Mouse (Mus musculus): ENCODE measurements around the gene Vasp. TPM values are rescaled to one million over a fixed set of nuclear protein-coding genes. Genes with fewer than 3 reads are reported as not detected.
A peak's percentile ranks its signal among the peaks of the same experiment; 100 is the strongest.

Gene Vasp
- polyA plus RNA-seq, 1 experiment = 66.4 TPM

DNA sequence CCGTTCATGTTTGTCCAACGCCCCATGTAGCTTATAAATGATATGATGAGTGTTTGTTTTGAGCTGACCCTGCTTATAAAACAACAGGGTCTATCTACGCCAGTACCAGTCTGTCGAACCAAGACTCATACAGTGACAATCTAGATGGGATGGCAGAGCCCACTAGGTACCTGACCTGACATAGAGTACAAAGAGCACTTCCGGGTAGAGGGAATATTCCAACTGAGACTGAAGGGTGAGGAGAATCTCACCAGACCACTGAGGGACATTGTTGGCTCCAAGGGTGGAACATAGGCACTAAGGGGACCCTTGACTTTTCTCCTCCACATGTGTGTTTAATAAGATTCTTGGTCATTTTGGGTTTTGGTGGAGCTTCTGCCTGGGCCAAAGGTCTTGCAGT, 42.2 kb downstream of the Vasp start:
- no peak for DNase-seq (ENCODE audit: low read depth)
- no peak for TF ChIP-seq CTCF (IDR thresholded peaks at IDR 0.05; ENCODE audit: borderline replicate concordance, extremely low read depth, insufficient read depth, insufficient read length)
- no peak for TF ChIP-seq POLR2A (IDR thresholded peaks at IDR 0.05; ENCODE audit: borderline replicate concordance, extremely low read depth, insufficient read depth, insufficient read length, poor library complexity, severe bottlenecking)

DNA sequence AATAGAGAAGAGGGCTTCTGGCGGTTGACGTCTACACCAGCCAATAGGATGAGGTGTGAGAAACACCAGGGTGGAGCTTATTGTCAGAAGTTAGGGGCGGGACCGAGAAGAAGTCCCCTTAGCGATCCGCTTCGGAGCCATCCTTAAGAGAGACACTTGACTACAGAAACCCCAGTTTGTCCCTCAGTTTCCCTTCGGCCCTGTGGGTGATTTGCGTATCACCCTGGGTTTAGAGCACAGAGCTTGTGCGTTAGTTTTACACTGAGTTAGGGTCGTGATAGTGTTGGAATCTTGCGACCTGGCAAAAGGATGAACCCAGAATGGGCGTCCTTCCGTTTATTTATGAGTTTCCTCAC, 42.8 kb downstream of the Vasp start:
- DNase-seq (ENCODE audit: low read depth) = no peak
- TF ChIP-seq POLR2A (IDR thresholded peaks at IDR 0.05; ENCODE audit: borderline replicate concordance, extremely low read depth, insufficient read depth, insufficient read length, poor library complexity, severe bottlenecking) = no peak
- TF ChIP-seq CTCF (IDR thresholded peaks at IDR 0.05; ENCODE audit: borderline replicate concordance, extremely low read depth, insufficient read depth, insufficient read length) = no peak

DNA sequence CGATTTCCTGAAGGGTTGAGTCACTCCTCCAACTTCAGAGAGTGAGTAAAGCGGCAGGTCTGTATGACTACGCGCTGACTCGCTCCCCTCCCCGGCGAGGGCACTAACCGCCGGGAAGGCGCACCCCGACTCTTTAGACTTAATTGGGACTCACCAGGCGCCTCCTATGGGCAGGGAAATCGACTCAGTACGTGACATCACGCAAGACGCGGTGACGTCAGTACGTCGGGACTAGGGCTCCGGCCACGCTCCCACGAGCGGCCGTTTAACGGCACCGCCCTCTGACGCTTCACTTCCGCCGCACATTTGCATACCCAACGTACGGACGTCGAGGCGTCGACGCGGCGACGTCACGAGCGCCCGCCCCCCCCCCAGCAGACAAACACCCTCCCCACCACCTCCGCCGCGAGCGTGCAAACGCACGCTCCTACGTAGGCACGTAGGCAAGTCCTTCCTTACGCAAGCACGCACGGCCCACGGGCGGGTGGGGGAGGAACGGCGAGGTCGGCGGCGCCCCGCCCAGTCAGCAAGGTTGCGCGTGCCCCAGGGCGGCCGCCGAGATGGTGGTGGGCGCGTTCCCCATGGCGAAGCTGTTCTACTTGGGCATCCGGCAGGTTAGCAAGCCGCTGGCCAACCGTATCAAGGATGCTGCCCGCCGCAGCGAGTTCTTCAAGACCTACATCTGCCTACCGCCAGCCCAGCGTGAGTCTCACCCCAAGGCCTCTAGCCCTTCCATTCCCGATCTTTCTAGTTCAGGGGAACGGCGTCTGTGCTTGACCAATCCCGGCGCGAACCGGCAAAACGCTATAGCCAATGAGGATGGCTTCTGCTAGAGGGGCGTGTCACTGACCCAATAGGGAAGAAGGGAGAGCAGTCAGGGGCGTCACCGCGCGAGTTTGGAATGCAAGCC, 43.5 kb downstream of the Vasp start, which contains the start of gene Opa3:
Gene Opa3 (plus strand): TSS at position 452 of the 910 bp plus-strand sequence.
- DNase-seq (ENCODE audit: low read depth) = peak; percentile 100
- peak; percentile 78; the same call in 1 of the 2 replicates for TF ChIP-seq POLR2A (IDR thresholded peaks at IDR 0.05; ENCODE audit: borderline replicate concordance, extremely low read depth, insufficient read depth, insufficient read length, poor library complexity, severe bottlenecking)
- peak; percentile 55 for TF ChIP-seq CTCF (IDR thresholded peaks at IDR 0.05; ENCODE audit: borderline replicate concordance, extremely low read depth, insufficient read depth, insufficient read length)

DNA sequence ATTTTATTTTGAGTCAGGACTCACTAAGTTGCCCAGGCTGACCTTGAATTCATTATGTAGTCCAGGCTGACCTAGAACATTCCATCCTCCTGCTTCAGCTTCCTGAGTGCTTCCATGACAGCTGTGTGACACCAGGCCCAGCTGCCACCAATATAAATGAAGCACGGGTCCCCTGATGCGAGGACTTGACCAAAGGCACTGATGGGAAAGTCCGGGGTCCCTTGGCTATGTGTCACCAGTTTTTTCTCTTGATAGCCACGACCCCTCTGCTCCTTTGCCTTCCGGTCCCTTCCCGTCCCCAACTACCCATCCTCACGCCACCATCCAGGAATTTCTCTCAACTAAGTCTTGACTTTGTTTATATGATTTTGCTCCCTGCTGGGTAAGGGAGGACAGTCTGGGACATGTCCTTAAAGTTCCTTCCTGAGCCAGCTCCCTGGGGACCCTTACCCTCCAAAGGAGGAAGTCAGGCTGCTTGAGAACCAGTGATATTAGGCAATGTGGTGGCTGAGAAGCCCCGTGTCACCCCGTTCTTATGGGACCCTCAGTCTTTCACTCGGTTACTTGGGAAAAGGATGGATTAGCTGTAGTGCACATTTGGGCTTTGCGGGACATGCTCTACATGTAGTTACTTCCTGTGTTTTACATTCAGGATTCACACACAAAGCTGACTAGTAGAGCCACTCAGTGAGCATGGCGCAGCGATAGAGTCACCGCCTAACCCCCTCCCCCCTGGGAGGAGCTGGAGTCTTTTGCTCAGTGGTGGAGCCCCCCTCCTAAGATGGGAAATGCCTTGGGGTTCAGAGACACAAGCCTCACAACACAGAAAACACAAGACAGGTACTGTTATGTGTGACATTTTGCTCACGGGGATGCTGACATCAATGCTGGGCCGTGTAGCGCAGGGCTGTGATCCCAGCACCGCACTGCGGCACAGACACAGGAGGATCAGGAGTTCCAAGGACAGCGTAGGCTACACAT, 44.5 kb downstream of the Vasp start:
- TF ChIP-seq POLR2A (IDR thresholded peaks at IDR 0.05; ENCODE audit: borderline replicate concordance, extremely low read depth, insufficient read depth, insufficient read length, poor library complexity, severe bottlenecking) = no peak
- TF ChIP-seq CTCF (IDR thresholded peaks at IDR 0.05; ENCODE audit: borderline replicate concordance, extremely low read depth, insufficient read depth, insufficient read length) = no peak
- peak; percentile 70 for DNase-seq (ENCODE audit: low read depth)

DNA sequence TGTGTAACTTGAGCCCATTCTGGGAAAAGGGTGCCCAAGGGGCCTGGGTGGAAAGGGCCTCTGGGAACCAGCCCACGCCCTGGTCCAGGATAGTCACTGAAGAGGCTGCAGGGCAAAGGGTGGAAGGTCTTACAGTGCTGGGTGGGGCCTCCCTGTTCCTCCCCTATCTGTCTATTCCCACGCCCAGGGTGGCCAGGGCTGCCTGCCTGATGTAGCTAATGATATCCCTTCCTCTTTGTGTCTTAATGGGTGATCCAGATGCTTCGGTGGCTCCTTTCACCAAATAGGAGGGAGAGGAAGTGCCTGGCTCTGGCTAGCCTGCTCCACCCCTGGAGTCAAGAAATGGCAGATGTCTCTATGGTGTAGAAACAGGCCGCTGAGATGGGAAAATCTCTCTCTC, 46.7 kb downstream of the Vasp start:
- no peak for TF ChIP-seq CTCF (IDR thresholded peaks at IDR 0.05; ENCODE audit: borderline replicate concordance, extremely low read depth, insufficient read depth, insufficient read length)
- no peak for TF ChIP-seq POLR2A (IDR thresholded peaks at IDR 0.05; ENCODE audit: borderline replicate concordance, extremely low read depth, insufficient read depth, insufficient read length, poor library complexity, severe bottlenecking)
- DNase-seq (ENCODE audit: low read depth) = no peak

DNA sequence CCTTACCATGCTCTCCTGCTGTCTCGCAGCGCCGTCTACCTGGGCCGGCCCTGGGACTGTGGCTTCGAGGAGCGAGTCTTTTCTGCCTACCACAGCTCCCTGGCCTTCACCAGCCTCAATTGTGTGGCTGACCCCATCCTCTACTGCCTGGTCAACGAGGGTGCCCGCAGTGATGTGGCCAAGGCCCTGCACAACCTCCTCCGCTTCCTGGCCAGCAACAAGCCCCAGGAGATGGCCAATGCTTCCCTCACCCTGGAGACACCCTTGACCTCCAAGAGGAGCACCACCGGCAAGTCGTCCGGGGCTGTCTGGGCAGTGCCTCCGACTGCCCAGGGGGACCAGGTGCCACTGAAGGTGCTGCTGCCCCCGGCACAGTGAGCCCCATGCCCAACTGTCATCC, 48.7 kb downstream of the Vasp start:
- no peak for TF ChIP-seq POLR2A (IDR thresholded peaks at IDR 0.05; ENCODE audit: borderline replicate concordance, extremely low read depth, insufficient read depth, insufficient read length, poor library complexity, severe bottlenecking)
- DNase-seq (ENCODE audit: low read depth) = no peak

DNA sequence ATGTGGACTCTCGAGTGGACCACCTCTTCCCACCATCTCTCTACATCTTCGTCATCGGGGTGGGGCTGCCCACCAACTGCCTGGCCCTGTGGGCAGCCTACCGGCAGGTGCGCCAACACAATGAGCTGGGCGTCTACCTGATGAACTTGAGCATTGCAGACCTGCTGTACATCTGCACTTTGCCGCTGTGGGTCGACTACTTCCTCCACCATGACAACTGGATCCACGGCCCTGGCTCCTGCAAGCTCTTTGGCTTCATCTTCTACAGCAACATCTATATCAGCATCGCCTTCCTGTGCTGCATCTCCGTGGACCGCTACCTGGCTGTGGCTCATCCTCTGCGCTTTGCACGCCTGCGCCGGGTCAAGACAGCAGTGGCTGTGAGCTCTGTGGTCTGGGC, 49.4 kb downstream of the Vasp start:
- TF ChIP-seq POLR2A (IDR thresholded peaks at IDR 0.05; ENCODE audit: borderline replicate concordance, extremely low read depth, insufficient read depth, insufficient read length, poor library complexity, severe bottlenecking) (no peak), CTCF (IDR thresholded peaks at IDR 0.05; ENCODE audit: borderline replicate concordance, extremely low read depth, insufficient read depth, insufficient read length) (no peak)
- no peak for DNase-seq (ENCODE audit: low read depth)

DNA sequence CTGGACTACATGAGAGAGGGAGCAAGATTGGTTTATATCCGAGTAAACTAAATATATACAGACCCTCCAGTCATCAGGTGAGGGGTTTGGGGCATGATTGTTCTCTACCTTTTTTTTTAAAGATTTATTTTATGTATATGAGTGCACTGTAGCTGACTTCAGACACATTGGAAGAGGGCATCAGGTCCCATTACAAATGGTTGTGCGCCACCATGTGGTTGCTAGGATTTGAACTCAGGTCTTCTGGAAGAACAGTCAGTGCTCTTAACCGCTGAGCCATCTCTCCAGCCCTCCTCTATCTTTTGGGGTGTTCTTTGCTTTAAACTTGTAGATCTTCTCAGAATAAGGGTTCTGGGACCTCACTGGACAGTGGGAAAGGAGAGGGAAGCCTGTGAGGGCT, 51.6 kb downstream of the Vasp start:
- DNase-seq (ENCODE audit: low read depth) = no peak
- TF ChIP-seq CTCF (IDR thresholded peaks at IDR 0.05; ENCODE audit: borderline replicate concordance, extremely low read depth, insufficient read depth, insufficient read length) (no peak), POLR2A (IDR thresholded peaks at IDR 0.05; ENCODE audit: borderline replicate concordance, extremely low read depth, insufficient read depth, insufficient read length, poor library complexity, severe bottlenecking) (no peak)

DNA sequence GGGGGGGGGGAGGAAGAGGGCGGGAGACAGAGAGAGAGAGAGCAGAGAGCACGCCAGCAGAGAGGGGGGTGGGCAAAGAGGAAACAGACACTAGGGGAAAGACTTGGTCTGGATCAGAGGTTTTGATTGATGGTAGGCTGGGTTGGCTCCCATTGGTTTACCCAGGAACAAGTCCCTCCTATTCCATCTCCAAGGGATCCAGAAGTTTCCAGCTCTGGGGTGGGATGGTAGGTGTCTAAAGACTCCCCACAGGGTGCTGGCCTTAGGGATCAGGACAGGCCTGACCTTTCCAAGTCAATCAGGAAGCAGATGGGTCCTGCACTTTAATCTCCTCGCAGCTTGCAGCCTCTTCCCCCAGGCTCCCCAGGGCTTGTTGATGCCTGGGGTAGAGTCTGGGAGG, 53.7 kb downstream of the Vasp start:
- TF ChIP-seq POLR2A (IDR thresholded peaks at IDR 0.05; ENCODE audit: borderline replicate concordance, extremely low read depth, insufficient read depth, insufficient read length, poor library complexity, severe bottlenecking) (no peak), CTCF (IDR thresholded peaks at IDR 0.05; ENCODE audit: borderline replicate concordance, extremely low read depth, insufficient read depth, insufficient read length) (no peak)
- DNase-seq (ENCODE audit: low read depth) = no peak

DNA sequence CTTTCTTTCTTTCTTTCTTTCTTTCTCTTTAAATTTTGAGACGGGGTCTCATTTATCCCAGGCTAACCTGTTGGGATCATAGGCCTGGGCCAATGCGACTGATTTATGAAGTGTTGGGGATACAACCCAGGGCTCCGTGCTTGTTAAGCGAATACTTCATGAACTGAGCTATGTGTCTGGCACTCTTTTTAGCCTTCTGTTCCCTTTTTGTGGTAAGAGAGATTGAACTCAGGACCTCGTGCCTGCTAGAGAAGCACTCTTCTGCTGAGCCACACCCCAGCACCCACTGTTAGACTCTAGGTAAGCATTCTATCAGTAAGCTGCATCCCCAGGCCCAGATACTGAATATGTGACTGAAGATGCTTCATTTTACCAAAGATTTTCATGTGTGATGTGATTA, 54.1 kb downstream of the Vasp start:
- no peak for TF ChIP-seq POLR2A (IDR thresholded peaks at IDR 0.05; ENCODE audit: borderline replicate concordance, extremely low read depth, insufficient read depth, insufficient read length, poor library complexity, severe bottlenecking)
- TF ChIP-seq CTCF (IDR thresholded peaks at IDR 0.05; ENCODE audit: borderline replicate concordance, extremely low read depth, insufficient read depth, insufficient read length) = no peak
- no peak for DNase-seq (ENCODE audit: low read depth)

DNA sequence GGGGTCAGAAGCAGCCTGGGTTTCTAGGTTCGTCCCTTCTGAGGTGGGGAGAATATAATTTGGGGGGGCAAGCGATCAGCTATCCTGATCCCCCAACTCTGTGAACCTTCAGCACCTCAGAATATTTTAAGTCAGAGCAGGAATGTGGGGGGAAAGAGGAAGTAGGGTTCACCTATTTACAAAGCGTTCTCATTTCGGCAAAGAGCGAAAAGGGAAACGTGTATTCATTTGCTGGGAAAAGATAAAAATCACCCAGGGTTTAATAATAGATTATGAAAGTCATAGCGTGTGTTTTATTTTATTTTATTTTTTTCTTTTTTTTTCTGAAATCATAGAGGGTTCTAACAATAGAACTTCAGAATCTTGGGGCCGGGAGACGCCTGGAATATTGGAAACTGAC, 56.7 kb downstream of the Vasp start:
- no peak for DNase-seq (ENCODE audit: low read depth)
- TF ChIP-seq POLR2A (IDR thresholded peaks at IDR 0.05; ENCODE audit: borderline replicate concordance, extremely low read depth, insufficient read depth, insufficient read length, poor library complexity, severe bottlenecking) (no peak), CTCF (IDR thresholded peaks at IDR 0.05; ENCODE audit: borderline replicate concordance, extremely low read depth, insufficient read depth, insufficient read length) (no peak)
